8 mouse cellular contexts compared by ENCODE assay signal in the genomic region with DNA sequence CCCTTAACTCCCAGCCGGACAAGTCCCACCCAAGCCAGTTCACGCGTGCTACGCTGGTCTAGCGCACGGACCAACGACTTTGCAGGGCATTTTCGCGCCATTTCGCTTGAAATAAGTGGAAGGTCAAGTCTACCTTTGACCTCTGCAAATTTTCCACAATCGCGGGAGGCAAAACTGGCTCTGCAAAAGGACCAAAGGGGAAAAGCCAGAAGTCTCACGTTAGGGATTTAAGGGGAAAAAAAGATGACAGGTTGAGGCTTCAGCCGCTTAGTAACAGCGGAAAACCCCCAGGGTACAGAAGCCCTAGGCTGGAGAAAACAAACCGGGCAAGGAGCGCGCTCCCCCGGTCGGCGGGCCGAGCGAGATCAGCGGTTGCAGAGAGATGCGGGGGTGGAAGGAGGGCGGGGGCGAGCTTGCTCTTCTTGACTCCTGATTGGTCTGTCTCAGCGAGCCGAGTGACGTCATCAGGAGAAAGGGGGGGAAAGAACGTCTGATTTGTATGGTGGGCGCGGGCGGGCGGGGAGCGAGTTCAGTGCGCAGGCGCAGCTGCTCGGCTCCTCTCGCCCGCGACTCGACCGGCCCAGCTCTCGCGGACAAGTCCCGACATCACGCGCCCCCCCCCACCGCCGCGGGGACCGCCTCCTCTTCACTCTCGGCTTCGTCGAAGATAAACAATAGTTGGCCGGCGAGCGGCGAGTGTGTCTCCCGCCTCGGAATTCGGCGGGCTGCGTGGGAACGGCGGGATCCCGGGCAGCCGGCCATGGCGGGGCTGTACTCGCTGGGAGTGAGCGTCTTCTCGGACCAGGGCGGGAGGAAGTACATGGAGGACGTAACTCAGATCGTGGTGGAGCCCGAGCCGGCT. TPM values are rescaled to one million over a fixed set of nuclear protein-coding genes. Genes with fewer than 3 reads are reported as not detected.
DNase-seq lines count a peak whose midpoint lies in the region; ATAC-seq and TF ChIP-seq lines count a peak whose summit lies in the region.

A gene (plus strand): TSS at position 532 of the 862 bp plus-strand sequence.

- peaks cover 27% of the 10 kb centered on the region for H3K4me1 ChIP-seq in forebrain, embryonic 10.5 days
- H3K4me1 ChIP-seq in heart, embryonic 15.5 days (replicated peaks) = peaks cover 19% of the 10 kb centered on the region
- H3K4me1 ChIP-seq in liver, embryonic 14.5 days (replicated peaks; ENCODE audit: control insufficient read depth in 2 of 2, insufficient read depth in 2 of 2, low read length in 1 of 2) = peaks cover 12 to 17% of the 10 kb centered on the region in 2 experiments
- peaks cover 7% of the 10 kb centered on the region; the same call in 1 of the 2 replicates for H3K4me1 ChIP-seq in neural tube, embryonic 11.5 days (ENCODE audit: control insufficient read depth, insufficient read depth, low read length)
- 0 out of 2 replicates have a peak, but pooled peaks cover 2% of the 10 kb centered on the region for H3K4me1 ChIP-seq in stomach, postnatal 0 days (replicated peaks; ENCODE audit: control insufficient read depth, insufficient read depth)

- peak within 1 kb of the TSS; percentile 93 for H3K4me3 ChIP-seq in forebrain, embryonic 10.5 days
- peak within 1 kb of the TSS; percentile 91 for H3K4me3 ChIP-seq in heart, embryonic 15.5 days
- H3K4me3 ChIP-seq in liver, embryonic 14.5 days (ENCODE audit: insufficient read depth in 1 of 2, low read depth in 2 of 2, low read length in 2 of 2) = peak within 1 kb of the TSS; percentile 93 to 100
- H3K4me3 ChIP-seq in neural tube, embryonic 11.5 days (ENCODE audit: low read depth, low read length) = peak within 1 kb of the TSS; percentile 66
- peak within 1 kb of the TSS; percentile 93 for H3K4me3 ChIP-seq in stomach, postnatal 0 days (ENCODE audit: low read depth, low read length)

- DNase-seq in CD8-positive naive resting alpha-beta T cell, adult 2 months (ENCODE audit: low read depth in 2 of 2, low spot score in 2 of 2) = peak; percentile 97
- DNase-seq in c-Kit-positive CD71-negative TER-119-negative erythroid progenitor cells, embryonic 14.5 days (ENCODE audit: low read depth) = peak; percentile 100
- peak; percentile 99 for DNase-seq in forebrain, embryonic 10.5 days (ENCODE audit: extremely low spot score, low spot score)
- DNase-seq in kidney, postnatal 25 days = peak; percentile 99 to 100
- DNase-seq in liver, embryonic 14.5 days (ENCODE audit: low read depth in 3 of 3, low spot score in 3 of 3) = peak; percentile 99
- DNase-seq in neural tube, embryonic 11.5 days (ENCODE audit: low spot score) = peak; percentile 99
- peak; percentile 99 for DNase-seq in stomach, postnatal 0 days (ENCODE audit: low spot score)

- TF ChIP-seq EP300 in liver, embryonic 14.5 days (IDR thresholded peaks at IDR 0.05; ENCODE audit: low read depth) = peak; percentile 56
- no peak for TF ChIP-seq EP300 in stomach, postnatal 0 days (optimal IDR thresholded peaks at IDR 0.05)

- peaks cover 4% of the 10 kb centered on the region; the same call in 1 of the 2 replicates for H3K9me3 ChIP-seq in forebrain, embryonic 10.5 days
- no peaks in the 10 kb centered on the region for H3K9me3 ChIP-seq in heart, embryonic 15.5 days (replicated peaks)
- no peaks in the 10 kb centered on the region for H3K9me3 ChIP-seq in liver, embryonic 14.5 days (ENCODE audit: control insufficient read depth, low read length)
- no peaks in the 10 kb centered on the region for H3K9me3 ChIP-seq in neural tube, embryonic 11.5 days (ENCODE audit: control insufficient read depth, low read length)
- H3K9me3 ChIP-seq in stomach, postnatal 0 days (ENCODE audit: control insufficient read depth, low read length) = no peaks in the 10 kb centered on the region

- TF ChIP-seq CTCF in liver, embryonic 14.5 days (IDR thresholded peaks at IDR 0.05; ENCODE audit: low read depth) = peak; percentile 38
- TF ChIP-seq CTCF in stomach, postnatal 0 days (IDR thresholded peaks at IDR 0.05; ENCODE audit: low read depth) = peak; percentile 37

- peak within 1 kb of the TSS; percentile 93 for H3K9ac ChIP-seq in heart, embryonic 15.5 days
- peak within 1 kb of the TSS; percentile 99 for H3K9ac ChIP-seq in liver, embryonic 14.5 days (replicated peaks)
- H3K9ac ChIP-seq in neural tube, embryonic 11.5 days (ENCODE audit: low read length) = peak within 1 kb of the TSS; percentile 72
- peak within 1 kb of the TSS; percentile 92 for H3K9ac ChIP-seq in stomach, postnatal 0 days (ENCODE audit: low read length)

- peak; percentile 93 for ATAC-seq in heart, embryonic 15.5 days (replicated peaks; ENCODE audit: insufficient number of reproducible peaks, insufficient read depth, low FRiP score, low read depth)
- ATAC-seq in liver, embryonic 14.5 days (ENCODE audit: insufficient read depth) = peak; percentile 91
- ATAC-seq in neural tube, embryonic 11.5 days (ENCODE audit: insufficient read depth, low FRiP score, low TSS enrichment) = peak; percentile 91
- ATAC-seq in stomach, postnatal 0 days (ENCODE audit: low FRiP score, low TSS enrichment) = peak; percentile 96

- H3K36me3 ChIP-seq in forebrain, embryonic 10.5 days (replicated peaks) = peaks cover 22% of the 10 kb centered on the region
- peaks cover 5% of the 10 kb centered on the region; the same call in 1 of the 2 replicates for H3K36me3 ChIP-seq in heart, embryonic 15.5 days
- H3K36me3 ChIP-seq in liver, embryonic 14.5 days (replicated peaks; ENCODE audit: control insufficient read depth, insufficient read depth, low read depth) = peaks cover 8% of the 10 kb centered on the region
- 0 out of 2 replicates have a peak, but pooled peaks cover 3% of the 10 kb centered on the region for H3K36me3 ChIP-seq in neural tube, embryonic 11.5 days (ENCODE audit: control insufficient read depth, insufficient read depth, low read length)
- no peaks in the 10 kb centered on the region for H3K36me3 ChIP-seq in stomach, postnatal 0 days (ENCODE audit: control insufficient read depth, insufficient read depth, low read length)

- WGBS in forebrain, embryonic 10.5 days = under 1% methylated on average over 74 of the region's 78 CpGs
- WGBS in heart, embryonic 15.5 days = under 1% methylated on average over 69 of the region's 78 CpGs
- under 1% methylated on average over 78 of the region's 78 CpGs for WGBS in liver, embryonic 14.5 days (ENCODE audit: insufficient replicate concordance)
- WGBS in neural tube, embryonic 11.5 days = under 1% methylated on average over 76 of the region's 78 CpGs
- under 1% methylated on average over 69 of the region's 78 CpGs for WGBS in stomach, postnatal 0 days

- H3K4me2 ChIP-seq in heart, embryonic 15.5 days = peak within 1 kb of the TSS; percentile 90
- peak within 1 kb of the TSS; percentile 98 for H3K4me2 ChIP-seq in liver, embryonic 14.5 days (ENCODE audit: low read depth)
- peak within 1 kb of the TSS; percentile 81 for H3K4me2 ChIP-seq in neural tube, embryonic 11.5 days (ENCODE audit: low read depth)
- H3K4me2 ChIP-seq in stomach, postnatal 0 days (replicated peaks; ENCODE audit: low read depth) = peak within 1 kb of the TSS; percentile 89

- H3K27me3 ChIP-seq in forebrain, embryonic 10.5 days (ENCODE audit: poor library complexity, severe bottlenecking) = 0 out of 2 replicates have a peak, but pooled peaks cover 3% of the 10 kb centered on the region
- H3K27me3 ChIP-seq in heart, embryonic 15.5 days = no peaks in the 10 kb centered on the region
- no peaks in the 10 kb centered on the region for H3K27me3 ChIP-seq in liver, embryonic 14.5 days (ENCODE audit: control insufficient read depth, insufficient read depth, low read length)
- H3K27me3 ChIP-seq in neural tube, embryonic 11.5 days (ENCODE audit: control insufficient read depth, insufficient read depth, low read length) = no peaks in the 10 kb centered on the region
- no peaks in the 10 kb centered on the region for H3K27me3 ChIP-seq in stomach, postnatal 0 days (ENCODE audit: control insufficient read depth, insufficient read depth, low read length)

- H3K27ac ChIP-seq in forebrain, embryonic 10.5 days = peak within 1 kb of the TSS; percentile 96
- peak within 1 kb of the TSS; percentile 97 for H3K27ac ChIP-seq in heart, embryonic 15.5 days
- H3K27ac ChIP-seq in liver, embryonic 14.5 days = peak within 1 kb of the TSS; percentile 96
- peak within 1 kb of the TSS; percentile 88 for H3K27ac ChIP-seq in neural tube, embryonic 11.5 days (ENCODE audit: low read depth, low read length)
- H3K27ac ChIP-seq in stomach, postnatal 0 days (replicated peaks) = peak within 1 kb of the TSS; percentile 96

RNA-seq across cellular contexts. Expression of the gene that starts here (rescaled TPM):
- 20.6 and 20.9 TPM in 2 replicates for polyA plus RNA-seq in forebrain, embryonic 10.5 days (2016; fragmentation: Nextera tagmentation; extraction: Ambion mirVana)
- 12.5 and 14.4 TPM in 2 replicates for polyA plus RNA-seq in heart, embryonic 15.5 days (2015; fragmentation: Nextera tagmentation; extraction: Ambion mirVana)
- polyA plus RNA-seq in liver, embryonic 14.5 days (2012; rRNA removed) = 8.1 and 12.5 TPM in 2 replicates
- polyA plus RNA-seq in liver, embryonic 14.5 days (2014; fragmentation: Nextera tagmentation; extraction: Ambion mirVana) = 21.9 and 23.5 TPM in 2 replicates
- 28.0 and 29.9 TPM in 2 replicates for polyA plus RNA-seq in neural tube, embryonic 11.5 days (2014; fragmentation: Nextera tagmentation; extraction: Ambion mirVana)
- 11.0 and 12.4 TPM in 2 replicates for polyA plus RNA-seq in stomach, postnatal 0 days (2015; fragmentation: Nextera tagmentation; extraction: Ambion mirVana)

Comparison
In these comparisons a context has a peak if more than half of its experiments do, and no peak if none do; other contexts are left out.
1. Peak in every context shown above with its lines: DNase-seq, ATAC-seq, H3K4me3 ChIP-seq and H3K27ac ChIP-seq.